Mouse (Mus musculus) forebrain, embryonic 13.5 days (tissue): ENCODE measurements at regions not wholly inside any gene's neighbourhood (a gene's known extent, or its start where the extent isn't known, plus 50 kb on each side); places are given as distances from the start of the nearest gene placed in this dataset.

Source experiments
- ATAC-seq: fragments of 200-750 bp; cut with Nextera tagmentation; 2 replicates; pipeline ENCODE4 v1.8.0; 2017
- H3K27ac ChIP-seq: fragments of 300-500 bp; sonication (generic); 2 replicates; pipeline ENCODE4 v1.5.1; 2015; ENCODE audit warnings: inconsistent platforms, mild to moderate bottlenecking, moderate library complexity
- H3K27me3 ChIP-seq: fragments of 300-500 bp; sonication (generic); 2 replicates; pipeline ENCODE4 v1.6.1; 2015; ENCODE audit warnings: mild to moderate bottlenecking, inconsistent platforms
- H3K36me3 ChIP-seq: fragments of 300-500 bp; sonication (generic); 2 replicates; pipeline ENCODE4 v1.6.1; 2015; ENCODE audit warnings: mild to moderate bottlenecking, inconsistent platforms; ENCODE audit not compliant: poor library complexity, severe bottlenecking
- H3K4me1 ChIP-seq: fragments of 300-500 bp; sonication (generic); 2 replicates; pipeline ENCODE4 v1.6.1; 2015; ENCODE audit warnings: inconsistent platforms
- H3K4me2 ChIP-seq: fragments of 300-500 bp; sonication (generic); 2 replicates; pipeline ENCODE4 v1.6.1; 2015; ENCODE audit warnings: inconsistent platforms, mild to moderate bottlenecking, moderate library complexity
- H3K4me3 ChIP-seq: fragments of 300-500 bp; sonication (generic); 2 replicates; pipeline ENCODE4 v1.5.1; 2015; ENCODE audit warnings: mild to moderate bottlenecking, inconsistent platforms
- H3K9ac ChIP-seq: fragments of 300-500 bp; sonication (generic); 2 replicates; pipeline ENCODE4 v1.6.1; 2015; ENCODE audit warnings: mild to moderate bottlenecking, inconsistent platforms
- H3K9me3 ChIP-seq: fragments of 300-500 bp; sonication (generic); replicated peaks from 2 replicates; pipeline ENCODE4 v1.6.1; 2016; ENCODE audit warnings: inconsistent platforms
- WGBS: fragments of 180-500 bp; shearing (Covaris S2); methylation state at CpG from one replicate; pipeline ENCODE4 v1.1.7; 2015; 5-methylcytosine and 5-hydroxymethylcytosine counted together

DNA sequence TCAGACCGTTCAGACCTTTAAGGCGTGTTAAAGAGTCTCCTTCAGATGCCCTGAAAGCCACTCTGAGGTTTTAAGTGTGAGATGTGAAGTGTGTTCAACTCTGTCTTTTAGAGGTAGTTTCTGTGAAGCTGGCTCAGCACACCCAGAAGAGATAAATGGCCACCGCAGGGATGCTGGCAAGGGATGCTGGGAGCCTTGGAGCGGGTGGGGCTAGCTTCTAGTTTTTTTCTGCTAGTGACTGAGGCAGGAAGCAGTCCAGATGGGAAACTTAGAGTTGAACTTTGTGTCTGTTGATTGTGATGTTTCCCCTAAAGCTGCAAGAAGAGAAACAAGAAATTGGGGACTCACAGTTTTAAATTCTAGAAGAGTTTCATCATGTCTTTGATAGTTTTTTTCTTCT is 143.5 kb downstream of the Cdca7 start:
- WGBS = 41% methylated on average over 4 of the region's 4 CpGs
- ATAC-seq = no peak
- Histone ChIP-seq H3K9ac (no peak overlapping the region), H3K4me1 (peaks cover 20% of the 10 kb centered on the region), H3K27me3 (peaks cover 8% of the 10 kb centered on the region; the same call in 1 of the 2 replicates), H3K36me3 (no peaks in the 10 kb centered on the region), H3K4me3 (no peak overlapping the region), H3K27ac (no peak overlapping the region), H3K4me2 (no peak overlapping the region), H3K9me3 (no peaks in the 10 kb centered on the region)

GRCm38 (mm10) chr2:72620182-72620652 is 144.3 kb downstream of the Cdca7 start:
- peak overlapping the region; percentile 37; the same call in 1 of the 2 replicates for H3K9ac ChIP-seq
- H3K4me1 ChIP-seq = peaks cover 20% of the 10 kb centered on the region
- no peak overlapping the region for H3K4me3 ChIP-seq
- no peak for ATAC-seq
- no peak overlapping the region for H3K27ac ChIP-seq
- WGBS = 3% methylated on average over 9 of the region's 9 CpGs
- H3K36me3 ChIP-seq = no peaks in the 10 kb centered on the region
- H3K27me3 ChIP-seq = peaks cover 8% of the 10 kb centered on the region; the same call in 1 of the 2 replicates
- H3K4me2 ChIP-seq = peak overlapping the region; percentile 40
- H3K9me3 ChIP-seq = no peaks in the 10 kb centered on the region

- no peaks in the 10 kb centered on the region for H3K9me3 ChIP-seq
- no peak overlapping the region for H3K27ac ChIP-seq
- peaks cover 41% of the 10 kb centered on the region for H3K4me1 ChIP-seq
- 0 out of 2 replicates have a peak, but pooled peaks cover 13% of the 10 kb centered on the region for H3K27me3 ChIP-seq
- H3K4me2 ChIP-seq = no peak overlapping the region
- no peak overlapping the region for H3K4me3 ChIP-seq
- H3K9ac ChIP-seq = no peak overlapping the region
- 20% methylated on average over 3 of the region's 3 CpGs for WGBS
- H3K36me3 ChIP-seq = no peaks in the 10 kb centered on the region
- no peak for ATAC-seq
Measured at GRCm38 (mm10) chr2:72627915-72628314, 152.0 kb downstream of the Cdca7 start.

GRCm38 (mm10) chr2:72628626-72629470 is 152.9 kb downstream of the Cdca7 start:
- 13% methylated on average over 16 of the region's 16 CpGs for WGBS
- no peak overlapping the region for H3K4me3 ChIP-seq
- no peaks in the 10 kb centered on the region for H3K36me3 ChIP-seq
- H3K9ac ChIP-seq = 0 out of 2 replicates have a peak overlapping the region, but pooled peaks have one; percentile 2
- peak overlapping the region; percentile 48 for H3K4me2 ChIP-seq
- H3K27ac ChIP-seq = peak overlapping the region; percentile 70
- H3K27me3 ChIP-seq = 0 out of 2 replicates have a peak, but pooled peaks cover 13% of the 10 kb centered on the region
- peaks cover 41% of the 10 kb centered on the region for H3K4me1 ChIP-seq
- peak; percentile 66; the same call in 1 of the 2 replicates for ATAC-seq
- H3K9me3 ChIP-seq = no peaks in the 10 kb centered on the region

GRCm38 (mm10) chr2:72629691-72630461 is 153.9 kb downstream of the Cdca7 start:
- Histone ChIP-seq H3K36me3 (no peaks in the 10 kb centered on the region), H3K9ac (no peak overlapping the region), H3K4me1 (peaks cover 41% of the 10 kb centered on the region), H3K9me3 (no peaks in the 10 kb centered on the region), H3K4me2 (peak overlapping the region; percentile 48), H3K27me3 (0 out of 2 replicates have a peak, but pooled peaks cover 13% of the 10 kb centered on the region), H3K4me3 (no peak overlapping the region), H3K27ac (peak overlapping the region; percentile 74)
- peak; percentile 59; the same call in 1 of the 2 replicates for ATAC-seq
- whole genome bisulfite sequencing = 34% methylated on average over 14 of the region's 14 CpGs

DNA sequence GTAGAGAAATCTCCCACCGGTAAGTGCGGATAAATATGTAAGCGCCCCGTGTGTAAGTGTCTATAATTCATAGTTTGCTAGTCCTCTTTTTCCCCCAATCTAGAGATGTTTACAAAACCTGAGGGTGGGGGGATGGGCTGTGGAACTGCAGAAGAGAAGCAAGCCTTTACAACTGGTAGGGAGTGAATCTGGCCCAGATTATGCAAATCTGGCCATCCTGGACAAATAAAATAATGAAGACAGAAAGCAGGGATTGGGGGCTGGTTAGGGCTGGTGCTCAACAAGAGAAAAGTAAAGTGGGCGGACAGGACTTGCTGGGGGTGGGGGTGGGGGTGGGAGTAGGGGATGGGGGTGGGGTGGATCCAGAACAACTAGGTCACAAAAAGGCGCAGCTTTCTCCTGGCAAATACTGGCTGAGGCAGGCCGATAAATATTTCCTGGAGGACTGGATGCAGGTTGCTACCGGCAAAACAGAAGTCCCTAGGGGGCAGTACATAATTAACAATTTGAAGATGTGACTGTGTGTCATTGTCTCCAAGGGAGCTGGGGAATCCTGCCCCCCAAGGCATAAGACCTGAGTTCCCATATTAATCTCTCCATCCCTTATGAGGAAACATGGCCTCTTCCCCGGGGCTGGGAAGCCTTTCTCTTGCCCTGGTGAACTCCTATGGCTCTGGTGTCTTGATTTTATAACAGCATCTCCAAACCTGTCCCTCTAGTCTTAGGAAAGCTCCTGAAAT is 162.1 kb downstream of the Cdca7 start:
- peaks cover 23% of the 10 kb centered on the region for H3K4me1 ChIP-seq
- WGBS = 33% methylated on average over 9 of the region's 9 CpGs
- no peaks in the 10 kb centered on the region for H3K27me3 ChIP-seq
- H3K9me3 ChIP-seq = no peaks in the 10 kb centered on the region
- ATAC-seq = peak; percentile 21; the same call in 1 of the 2 replicates
- H3K36me3 ChIP-seq = no peaks in the 10 kb centered on the region
- no peak overlapping the region for H3K4me3 ChIP-seq
- H3K27ac ChIP-seq = peak overlapping the region; percentile 44
- no peak overlapping the region for H3K9ac ChIP-seq
- no peak overlapping the region for H3K4me2 ChIP-seq

- H3K36me3 ChIP-seq = no peaks in the 10 kb centered on the region
- no peaks in the 10 kb centered on the region for H3K27me3 ChIP-seq
- no peak overlapping the region for H3K9ac ChIP-seq
- H3K4me1 ChIP-seq = peaks cover 23% of the 10 kb centered on the region
- no peak overlapping the region for H3K4me3 ChIP-seq
- WGBS = 32% methylated on average over 4 of the region's 4 CpGs
- no peaks in the 10 kb centered on the region for H3K9me3 ChIP-seq
- H3K4me2 ChIP-seq = no peak overlapping the region
- ATAC-seq = peak; percentile 43; the same call in 1 of the 2 replicates
- no peak overlapping the region for H3K27ac ChIP-seq
Measured at GRCm38 (mm10) chr2:72639022-72639421, 163.1 kb downstream of the Cdca7 start.

DNA sequence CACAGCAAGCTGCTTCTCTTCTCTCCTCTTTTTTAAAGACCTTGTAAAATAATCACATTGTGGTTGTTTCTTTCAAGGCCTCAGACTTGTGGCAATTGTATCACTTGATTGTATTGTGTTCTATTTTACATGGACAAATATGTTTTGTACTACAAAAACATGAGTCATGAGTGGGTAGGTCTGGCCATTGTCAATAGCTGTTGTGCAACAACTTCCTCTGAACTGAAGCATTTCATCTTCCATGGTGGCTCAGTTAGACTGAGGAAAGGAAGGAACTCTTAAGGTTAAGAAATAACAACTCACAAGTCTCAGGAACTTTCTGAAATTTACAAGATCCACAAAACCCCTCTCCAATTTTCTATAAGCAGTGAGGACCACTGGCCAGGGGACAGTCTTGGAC is 165.3 kb downstream of the Cdca7 start:
- no peaks in the 10 kb centered on the region for H3K27me3 ChIP-seq
- ATAC-seq = no peak
- peaks cover 23% of the 10 kb centered on the region for H3K4me1 ChIP-seq
- no peak overlapping the region for H3K4me3 ChIP-seq
- H3K36me3 ChIP-seq = no peaks in the 10 kb centered on the region
- H3K4me2 ChIP-seq = no peak overlapping the region
- no peak overlapping the region for H3K27ac ChIP-seq
- no peak overlapping the region for H3K9ac ChIP-seq
- H3K9me3 ChIP-seq = no peaks in the 10 kb centered on the region

- Histone ChIP-seq H3K9me3 (no peaks in the 10 kb centered on the region), H3K4me2 (no peak overlapping the region), H3K36me3 (no peaks in the 10 kb centered on the region), H3K4me3 (no peak overlapping the region), H3K27ac (no peak overlapping the region), H3K27me3 (no peaks in the 10 kb centered on the region), H3K9ac (no peak overlapping the region), H3K4me1 (peaks cover 2% of the 10 kb centered on the region)
- no peak for ATAC-seq
- WGBS = 87% methylated on average over 10 of the region's 10 CpGs
Measured at GRCm38 (mm10) chr2:72644151-72644843, 168.3 kb downstream of the Cdca7 start.

- H3K4me2 ChIP-seq = no peak overlapping the region
- no peak for ATAC-seq
- no peak overlapping the region for H3K9ac ChIP-seq
- WGBS = 84% methylated on average over 5 of the region's 5 CpGs
- H3K27ac ChIP-seq = no peak overlapping the region
- H3K27me3 ChIP-seq = 0 out of 2 replicates have a peak, but pooled peaks cover 4% of the 10 kb centered on the region
- H3K36me3 ChIP-seq = no peaks in the 10 kb centered on the region
- no peak overlapping the region for H3K4me3 ChIP-seq
- no peaks in the 10 kb centered on the region for H3K9me3 ChIP-seq
- no peaks in the 10 kb centered on the region for H3K4me1 ChIP-seq
Measured at GRCm38 (mm10) chr2:72647642-72648041, 171.7 kb downstream of the Cdca7 start.

- H3K4me3 ChIP-seq = no peak overlapping the region
- WGBS = 43% methylated on average over 5 of the region's 5 CpGs
- no peak overlapping the region for H3K9ac ChIP-seq
- no peak for ATAC-seq
- 0 out of 2 replicates have a peak, but pooled peaks cover 4% of the 10 kb centered on the region for H3K27me3 ChIP-seq
- H3K9me3 ChIP-seq = no peaks in the 10 kb centered on the region
- H3K4me1 ChIP-seq = no peaks in the 10 kb centered on the region
- H3K36me3 ChIP-seq = no peaks in the 10 kb centered on the region
- no peak overlapping the region for H3K27ac ChIP-seq
- no peak overlapping the region for H3K4me2 ChIP-seq
Measured at GRCm38 (mm10) chr2:72648294-72648693, 172.3 kb downstream of the Cdca7 start.
